Mouse (Mus musculus) spleen, adult 12 weeks (tissue): ENCODE measurements around the gene Dse.
"Not testable (repeated sequence)": the region's sequence is repeated elsewhere in the genome, so short reads cannot be mapped to it uniquely, and the experiment has no call there.

Experiments
- DNase-seq: peaks from one replicate; pipeline ENCODE4 v3.0.0; 2022; ENCODE audit warnings: low spot score

Gene Dse

DNA sequence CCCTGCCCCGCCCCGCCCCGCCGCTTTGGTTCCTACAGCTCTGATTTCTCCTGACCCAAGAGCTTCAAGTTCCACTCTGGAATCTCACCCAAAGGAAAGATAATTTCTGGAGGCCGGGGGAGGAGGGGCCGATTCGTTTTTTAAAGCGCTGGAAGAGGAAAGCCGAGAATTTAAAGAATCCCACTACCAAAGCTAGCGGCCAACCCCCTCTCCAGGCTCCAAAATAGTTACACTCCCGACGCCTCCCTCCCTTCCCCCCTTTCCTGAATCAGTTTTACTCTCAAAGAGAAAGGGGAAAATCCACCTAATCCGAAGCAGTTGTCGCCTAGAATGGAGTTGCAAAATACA, at the start of gene Dse:
TSS of gene Dse (minus strand) at position 213 of the 348 bp plus-strand sequence.
- no peak for DNase-seq

DNA sequence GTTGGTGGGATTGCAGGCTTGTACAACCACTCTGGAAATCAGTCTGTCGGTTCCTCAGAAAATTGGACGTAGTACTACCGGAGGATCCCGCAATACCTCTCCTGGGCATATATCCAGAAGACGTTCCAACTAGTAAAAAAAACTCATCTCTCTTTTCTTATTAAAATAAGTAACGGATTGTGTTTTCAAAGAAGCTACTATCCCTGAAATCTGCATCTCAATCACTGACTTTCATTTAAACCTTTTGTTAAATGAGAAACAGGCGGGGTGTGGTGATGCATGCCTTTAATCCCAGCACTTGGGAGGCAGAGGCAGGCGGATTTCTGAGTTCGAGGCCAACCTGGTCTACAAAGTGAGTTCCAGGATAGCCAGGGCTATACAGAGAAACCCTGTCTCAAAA, 45.3 kb upstream of the Dse start:
- not testable (repeated sequence) for DNase-seq

DNA sequence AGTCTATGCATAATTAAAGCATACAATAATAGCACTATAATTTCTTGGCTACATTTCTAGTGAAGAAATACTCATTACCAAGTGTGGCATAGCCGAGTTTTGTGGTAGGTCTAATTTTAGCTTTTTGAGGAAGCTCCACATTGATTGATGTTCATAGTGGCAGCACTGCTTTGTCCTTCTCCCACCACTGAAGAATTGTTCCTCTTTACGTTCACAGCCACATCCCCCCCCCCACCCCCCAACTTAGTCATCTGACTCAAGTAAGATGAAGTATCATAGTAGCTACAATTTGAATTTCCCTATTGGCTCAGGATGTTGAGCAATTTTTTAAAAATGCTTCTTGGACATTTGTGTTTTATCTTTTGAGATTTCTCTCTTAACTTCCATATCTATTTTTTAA, 42.1 kb upstream of the Dse start:
- DNase-seq = no peak

DNA sequence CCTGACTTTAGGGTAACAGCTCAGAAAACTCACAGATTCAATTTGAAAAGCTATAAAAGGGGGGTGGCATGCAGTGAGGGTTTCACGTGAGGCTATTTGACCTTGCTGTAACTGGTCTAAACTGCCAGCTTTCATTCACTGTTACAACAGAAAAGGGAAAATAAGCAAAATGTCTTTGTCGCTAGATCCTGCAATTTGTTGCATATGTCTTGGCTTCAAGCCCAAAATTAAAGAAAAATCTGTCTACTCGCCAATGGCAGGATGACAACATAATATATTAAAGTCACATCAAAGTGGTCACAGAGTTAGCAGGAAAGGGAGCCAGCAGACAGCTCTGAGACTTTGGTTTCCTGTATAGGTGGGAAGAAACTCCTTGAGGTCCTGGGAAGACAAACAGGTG, 40.2 kb upstream of the Dse start:
- no peak for DNase-seq

DNA sequence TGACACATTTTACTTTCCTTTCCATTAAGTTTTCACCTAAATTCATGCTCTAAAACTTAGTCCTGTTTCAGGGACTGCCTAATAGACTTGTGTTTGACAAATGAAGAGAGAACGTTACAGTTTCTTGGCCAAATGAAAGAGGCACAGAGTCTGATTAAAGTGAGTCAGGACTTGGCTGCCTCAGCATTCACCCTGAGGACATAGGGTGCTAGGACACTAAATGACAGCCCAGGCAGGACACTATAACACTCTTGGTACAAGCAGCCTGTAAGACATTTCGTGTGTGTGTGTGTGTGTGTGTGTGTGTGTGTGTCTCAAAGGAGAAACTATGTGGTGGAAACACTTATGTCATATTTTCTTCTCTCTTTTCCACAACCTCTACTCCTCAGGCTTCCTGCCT, 38.6 kb upstream of the Dse start:
- DNase-seq = no peak

GRCm38 (mm10) chr10:34244745-34245144, 37.2 kb upstream of the Dse start:
- no peak for DNase-seq

GRCm38 (mm10) chr10:34238536-34238935, 31.0 kb upstream of the Dse start:
- DNase-seq = no peak

DNA sequence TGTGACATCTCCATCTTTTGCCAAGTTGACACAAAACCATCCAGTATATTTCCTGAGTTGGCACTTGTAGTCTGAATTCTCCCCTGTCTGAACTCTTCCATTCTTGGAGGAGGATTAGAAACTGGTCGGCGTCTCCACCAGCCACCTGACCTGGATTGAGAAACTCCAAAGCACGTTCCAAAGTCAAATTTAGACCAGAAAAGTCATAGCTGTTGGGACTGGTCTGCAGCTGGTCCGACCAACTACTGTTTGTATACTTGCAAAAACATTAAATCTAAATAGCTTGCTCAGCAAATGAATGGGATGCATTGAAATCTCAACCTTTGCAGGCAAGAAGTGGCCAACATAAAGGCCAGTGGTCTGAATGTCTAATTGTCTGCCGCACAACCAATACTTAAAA, 29.1 kb upstream of the Dse start:
- DNase-seq = no peak

DNA sequence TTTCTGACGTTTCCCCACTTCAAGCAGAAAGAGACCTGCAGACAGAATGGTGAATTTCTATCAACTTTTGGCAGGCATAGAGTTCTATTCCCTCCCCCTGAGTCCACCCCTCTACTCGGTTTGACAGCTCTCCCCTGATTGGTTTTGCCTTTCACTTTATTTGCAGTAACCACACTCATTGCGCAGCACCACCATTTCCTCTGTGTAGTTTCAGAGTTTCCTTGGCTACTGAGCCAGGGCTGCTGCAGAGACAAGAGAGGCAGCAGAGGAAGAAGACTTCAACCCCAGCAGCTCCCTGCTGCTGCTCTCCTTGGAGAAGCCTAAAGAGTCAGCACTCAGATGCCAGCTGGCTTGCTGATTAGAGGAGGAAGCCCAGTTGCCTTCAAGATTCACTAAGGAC, 27.9 kb upstream of the Dse start:
- no peak for DNase-seq

GRCm38 (mm10) chr10:34233931-34234745, 26.6 kb upstream of the Dse start:
- no peak for DNase-seq

- DNase-seq = no peak
Measured at GRCm38 (mm10) chr10:34233418-34233817, 25.9 kb upstream of the Dse start.

DNA sequence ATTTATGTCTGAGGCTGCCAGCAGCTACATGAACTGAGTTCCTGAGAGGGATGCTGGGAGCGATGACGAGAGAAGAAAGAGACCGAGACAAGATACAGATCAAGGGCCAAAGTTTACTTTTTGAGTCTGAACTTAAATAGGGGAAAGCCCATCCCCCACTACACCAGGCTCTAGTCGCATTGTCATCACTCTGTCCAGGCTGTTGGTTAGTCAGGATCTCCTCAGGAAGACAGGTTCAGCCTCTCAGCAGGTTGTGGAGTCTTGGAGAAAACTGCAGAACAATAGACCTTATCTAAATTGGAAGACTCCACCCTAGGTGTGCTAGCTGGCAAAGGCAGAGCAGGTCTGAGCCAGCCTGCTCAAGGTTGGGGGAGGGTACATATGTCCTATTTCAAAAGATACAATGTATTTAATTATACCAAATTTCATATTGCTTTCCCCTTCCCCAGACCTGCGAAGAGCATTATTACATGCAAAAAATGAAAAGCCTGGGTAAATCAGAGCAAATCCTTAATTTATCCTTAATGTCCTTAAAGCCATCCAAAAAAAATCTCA, 22.7 kb upstream of the Dse start:
- no peak for DNase-seq

DNA sequence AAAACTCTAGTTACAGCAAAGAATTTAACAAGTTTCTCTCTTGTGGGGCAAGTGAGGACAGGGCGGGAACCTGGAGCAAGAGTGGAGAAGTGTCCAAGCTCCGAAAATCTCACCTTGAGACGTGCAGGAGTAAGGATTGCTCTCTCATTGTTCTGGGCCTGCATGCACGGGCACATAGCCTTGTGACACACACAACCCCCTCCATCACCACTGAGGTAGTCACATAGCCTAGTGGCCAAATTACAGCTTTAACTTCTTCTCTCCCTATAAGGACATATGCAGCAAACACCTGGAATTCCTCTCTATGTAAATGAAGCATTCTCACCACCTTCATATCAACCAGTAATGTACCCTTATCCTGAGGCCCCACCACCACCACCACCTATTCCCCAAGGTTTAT, 22.0 kb upstream of the Dse start:
- DNase-seq = no peak

DNA sequence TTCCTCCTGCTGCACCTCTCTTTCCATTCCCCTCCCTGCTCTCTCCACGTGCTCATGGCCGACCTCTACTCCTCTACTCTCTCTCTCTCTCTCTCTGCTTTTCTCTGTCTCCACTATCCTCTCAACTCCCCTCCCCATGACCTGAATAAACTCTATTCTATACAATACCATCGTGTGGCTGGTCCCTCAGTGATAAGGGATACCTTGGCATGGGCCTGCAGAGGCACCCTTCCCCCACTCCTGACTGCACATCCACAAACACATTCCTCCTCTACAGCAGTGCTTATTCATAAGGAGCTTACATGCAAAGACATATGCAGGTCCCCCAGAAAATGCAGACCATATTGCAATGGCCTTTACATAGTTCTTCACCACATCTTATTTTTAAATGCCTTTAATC, 16.1 kb upstream of the Dse start:
- DNase-seq = no peak

DNA sequence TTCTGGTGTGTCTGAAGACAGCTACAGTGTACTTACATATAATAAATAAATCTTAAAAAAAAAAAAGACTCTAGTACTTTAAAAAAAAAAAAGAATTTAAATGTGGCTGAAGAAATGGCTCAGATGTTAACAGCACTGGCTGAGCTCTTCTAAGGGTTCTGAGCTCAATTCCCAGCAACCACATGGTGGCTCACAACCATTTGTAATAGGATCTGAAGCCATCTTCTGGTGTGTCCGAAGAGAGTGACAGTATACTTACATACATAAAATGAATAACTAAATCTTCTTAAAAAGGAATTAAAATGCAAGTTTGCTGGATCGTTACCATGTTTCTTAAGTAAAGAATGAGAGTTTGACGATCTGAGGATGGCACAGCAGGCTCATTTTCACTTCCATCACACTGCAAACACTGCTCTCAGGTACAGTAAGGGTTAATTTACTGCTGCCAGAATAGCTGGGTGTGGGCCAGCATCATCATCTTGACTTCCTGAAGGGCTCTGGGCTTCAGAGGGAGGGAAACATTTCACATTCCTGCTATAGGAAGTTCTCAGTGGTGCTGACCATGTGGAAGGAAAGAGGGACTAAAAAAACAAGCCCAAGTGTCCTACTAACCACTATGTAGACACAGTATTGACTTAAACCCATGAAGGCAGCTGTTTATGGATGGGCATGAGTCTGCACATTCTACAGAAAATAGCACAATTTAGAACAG, 14.6 kb upstream of the Dse start:
- DNase-seq = no peak

- DNase-seq = no peak
Measured at GRCm38 (mm10) chr10:34218191-34218590, 10.7 kb upstream of the Dse start.

DNA sequence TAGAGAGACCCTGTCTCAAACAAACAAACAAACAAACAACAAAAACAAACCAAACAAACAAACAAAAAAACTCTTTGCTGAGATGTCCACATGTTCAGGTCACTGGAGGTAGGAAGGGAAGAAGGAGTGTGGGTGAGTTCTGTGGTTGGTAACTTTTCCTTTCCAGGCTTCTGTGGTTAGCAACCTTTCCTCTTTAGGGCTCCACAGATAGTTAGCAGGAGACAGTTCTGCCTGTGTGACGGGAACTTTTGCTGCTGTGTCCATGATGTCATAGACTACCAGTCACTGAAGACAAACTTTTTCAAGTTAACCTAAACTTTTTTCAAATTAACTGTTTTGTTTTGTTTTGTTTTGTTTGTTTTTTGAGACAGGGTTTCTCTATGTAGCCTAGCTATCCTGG, 8.2 kb upstream of the Dse start:
- no peak for DNase-seq

- no peak for DNase-seq
Measured at GRCm38 (mm10) chr10:34209951-34210350, 2.4 kb upstream of the Dse start.

GRCm38 (mm10) chr10:34208031-34208430, 516 bp upstream of the Dse start:
- DNase-seq = no peak

DNA sequence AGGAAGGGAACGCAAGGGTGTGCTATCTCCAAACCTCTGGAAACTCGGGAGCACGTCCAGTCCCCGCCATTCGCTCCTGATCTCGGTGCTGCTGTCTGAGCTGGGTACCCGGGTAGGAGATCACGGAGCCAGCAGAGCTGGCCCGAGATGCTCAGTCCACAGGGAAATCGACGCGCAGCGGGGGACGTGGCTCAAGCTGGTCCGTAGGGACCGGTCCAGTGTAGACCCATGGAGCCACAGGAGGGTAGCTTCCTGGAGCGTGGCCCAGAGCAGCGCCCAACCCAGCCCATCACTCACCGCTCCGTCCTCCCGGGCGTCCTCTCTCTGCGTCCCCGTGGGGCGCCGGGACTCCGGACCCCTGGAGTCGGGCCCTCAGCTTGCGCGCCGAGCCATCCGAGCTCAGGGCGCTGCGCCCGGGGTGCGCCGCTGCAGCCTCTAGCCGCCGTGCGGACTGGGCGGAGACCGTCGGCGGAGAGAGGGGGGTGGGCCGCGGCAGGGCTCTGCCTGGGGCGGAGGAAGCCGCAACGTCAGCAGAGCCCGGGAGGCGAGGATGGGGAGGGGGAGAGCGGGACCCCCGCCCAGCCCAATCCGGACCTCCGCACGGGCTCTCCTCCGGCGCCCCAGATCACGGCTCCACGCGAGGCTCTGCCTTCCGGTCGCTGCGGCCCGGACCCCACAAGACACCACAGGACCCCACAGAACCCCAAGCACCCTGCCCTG, 572 bp downstream of the Dse start:
- DNase-seq = no peak

- no peak for DNase-seq
Measured at GRCm38 (mm10) chr10:34206436-34206782, 1.1 kb downstream of the Dse start.

- no peak for DNase-seq
Measured at GRCm38 (mm10) chr10:34205825-34206224, 1.7 kb downstream of the Dse start.

DNA sequence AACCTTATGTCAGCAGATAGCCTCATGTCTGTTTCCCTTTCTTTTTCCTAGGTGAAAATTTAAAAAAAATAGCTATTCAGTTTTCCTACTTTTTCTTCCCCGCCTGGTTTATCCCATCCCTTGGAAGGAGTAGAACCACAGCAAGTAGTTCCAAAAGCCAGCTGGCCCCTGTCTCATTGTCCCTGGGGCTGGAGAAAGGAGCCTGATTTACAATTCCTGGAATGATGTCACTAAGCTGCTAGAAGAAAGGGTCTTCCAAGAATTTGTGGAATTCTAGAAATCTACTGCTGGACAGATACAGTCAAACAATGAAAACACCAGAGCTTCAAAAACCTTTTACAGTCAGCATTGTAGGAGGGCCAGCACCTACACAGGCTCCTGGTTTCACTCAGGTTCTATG, 6.8 kb downstream of the Dse start:
- no peak for DNase-seq
